Mouse (Mus musculus) thymus, postnatal 36 days (tissue): ENCODE data around the gene Anks3.

ENCODE experiments used
- DNase-seq, 2 experiments: peaks; one replicate each; pipeline ENCODE4 v3.0.0; 2022; ENCODE audit warnings: mixed read lengths in 2 of 2

The Anks3 gene

GRCm38 (mm10) chr16:4894201-4894908 lies 69.7 kb downstream of the Anks3 start:
- DNase-seq, result no peak

GRCm38 (mm10) chr16:4892171-4892570 lies 71.8 kb downstream of the Anks3 start:
- DNase-seq, result no peak
